ENCODE assay signal across 19 mouse cellular contexts in genomic region chr5:59945761-59946160, GRCm38 (mm10).
"Had no signal": no experiment of that assay in that cellular context is flagged by ENCODE, and none has a peak within 500 bp of the region (broad histone marks: within the 10 kb centered on the region; RNA-seq: fewer than 3 reads in every experiment).

No protein-coding gene starts in this region.

- DNase-seq: liver, postnatal 0 days; lung, adult 2 months; lung, postnatal 14 days; lung, postnatal 36 days; right cerebral cortex, postnatal 14 days; thymus, adult 2 months; thymus, postnatal 25 days; thymus, postnatal 4 days had no signal

- H3K9ac ChIP-seq: liver, embryonic 15.5 days; liver, postnatal 0 days; lung, embryonic 15.5 days; midbrain, embryonic 13.5 days; neural tube, embryonic 12.5 days; stomach, embryonic 15.5 days had no signal

- H3K36me3 ChIP-seq: liver, embryonic 15.5 days; lung, embryonic 15.5 days; midbrain, embryonic 13.5 days; neural tube, embryonic 12.5 days; stomach, embryonic 15.5 days had no signal

- H3K4me2 ChIP-seq: liver, embryonic 15.5 days; lung, embryonic 15.5 days; midbrain, embryonic 11.5 days; midbrain, embryonic 13.5 days; neural tube, embryonic 12.5 days; stomach, embryonic 15.5 days had no signal

- H3K27ac ChIP-seq: liver, embryonic 15.5 days; lung, embryonic 15.5 days; macrophage; midbrain, embryonic 13.5 days; neural tube, embryonic 12.5 days; stomach, embryonic 15.5 days; stomach, postnatal 0 days had no signal

- H3K27me3 ChIP-seq: liver, embryonic 15.5 days; lung, embryonic 15.5 days; megakaryocyte, embryonic 14.5 days; midbrain, embryonic 13.5 days; neural tube, embryonic 12.5 days; stomach, embryonic 15.5 days had no signal

- H3K9me3 ChIP-seq: liver, embryonic 15.5 days; lung, embryonic 15.5 days; megakaryocyte, embryonic 14.5 days; midbrain, embryonic 13.5 days; neural tube, embryonic 12.5 days; stomach, embryonic 15.5 days had no signal

- ATAC-seq: liver, postnatal 0 days; lung, postnatal 0 days; midbrain, embryonic 13.5 days; midbrain, embryonic 16.5 days had no signal

- H3K4me1 ChIP-seq: liver, embryonic 15.5 days; lung, embryonic 15.5 days; megakaryocyte, embryonic 14.5 days; midbrain, embryonic 13.5 days; neural tube, embryonic 12.5 days; stomach, embryonic 15.5 days had no signal

- H3K4me3 ChIP-seq: liver, embryonic 15.5 days; lung, embryonic 15.5 days; megakaryocyte, embryonic 14.5 days; midbrain, embryonic 13.5 days; neural tube, embryonic 12.5 days; stomach, embryonic 15.5 days had no signal
